Mouse (Mus musculus) liver, embryonic 15.5 days (tissue): ENCODE measurements around the gene Tmem192. TPM values are rescaled to one million over a fixed set of nuclear protein-coding genes. Genes with fewer than 3 reads are reported as not detected.

ENCODE experiments used
- ATAC-seq: fragments of 200-750 bp; cut with Nextera tagmentation; 2 replicates; pipeline ENCODE4 v1.8.0; 2017; ENCODE audit warnings: moderate number of reproducible peaks, mild to moderate bottlenecking, moderate library complexity; ENCODE audit not compliant: insufficient read depth
- H3K27ac ChIP-seq: fragments of 300-500 bp; sonication (generic); replicated peaks from 2 replicates; pipeline ENCODE4 v1.5.1; 2015; ENCODE audit warnings: mild to moderate bottlenecking, inconsistent platforms
- H3K27me3 ChIP-seq: fragments of 300-500 bp; sonication (generic); 2 replicates; pipeline ENCODE4 v1.6.1; 2015; ENCODE audit warnings: mild to moderate bottlenecking, inconsistent platforms
- H3K36me3 ChIP-seq: fragments of 300-500 bp; sonication (generic); replicated peaks from 2 replicates; pipeline ENCODE4 v1.6.1; 2015; ENCODE audit warnings: moderate library complexity, mild to moderate bottlenecking, inconsistent platforms
- H3K4me1 ChIP-seq: fragments of 300-500 bp; sonication (generic); replicated peaks from 2 replicates; pipeline ENCODE4 v1.6.1; 2015; ENCODE audit warnings: inconsistent platforms
- H3K4me2 ChIP-seq: fragments of 300-500 bp; sonication (generic); 2 replicates; pipeline ENCODE4 v1.6.1; 2015; ENCODE audit warnings: moderate library complexity, mild to moderate bottlenecking, inconsistent platforms
- H3K4me3 ChIP-seq: fragments of 300-500 bp; sonication (generic); replicated peaks from 2 replicates; pipeline ENCODE4 v1.5.1; 2015; ENCODE audit warnings: mild to moderate bottlenecking, inconsistent platforms
- H3K9ac ChIP-seq: fragments of 300-500 bp; sonication (generic); 2 replicates; pipeline ENCODE4 v1.6.1; 2015; ENCODE audit warnings: moderate library complexity, mild to moderate bottlenecking, inconsistent platforms
- H3K9me3 ChIP-seq: fragments of 300-500 bp; sonication (generic); replicated peaks from 2 replicates; pipeline ENCODE4 v1.6.1; 2016; ENCODE audit warnings: inconsistent platforms
- WGBS: fragments of 180-500 bp; shearing (Covaris S2); methylation state at CpG from one replicate; pipeline ENCODE4 v1.1.7; 2015; ENCODE audit warnings: mixed read lengths; ENCODE audit not compliant: insufficient replicate concordance; 5-methylcytosine and 5-hydroxymethylcytosine counted together
- polyA plus RNA-seq: library from polyadenylated mRNA; unstranded; fragments of >200 nt; fragmentation: Nextera tagmentation; extraction: Ambion mirVana; gene quantifications from 2 replicates; pipeline ENCODE4 v1.2.1, GENCODE M21; 2015

Tmem192 gene
- 11.9 and 12.2 TPM in 2 replicates for polyA plus RNA-seq

DNA sequence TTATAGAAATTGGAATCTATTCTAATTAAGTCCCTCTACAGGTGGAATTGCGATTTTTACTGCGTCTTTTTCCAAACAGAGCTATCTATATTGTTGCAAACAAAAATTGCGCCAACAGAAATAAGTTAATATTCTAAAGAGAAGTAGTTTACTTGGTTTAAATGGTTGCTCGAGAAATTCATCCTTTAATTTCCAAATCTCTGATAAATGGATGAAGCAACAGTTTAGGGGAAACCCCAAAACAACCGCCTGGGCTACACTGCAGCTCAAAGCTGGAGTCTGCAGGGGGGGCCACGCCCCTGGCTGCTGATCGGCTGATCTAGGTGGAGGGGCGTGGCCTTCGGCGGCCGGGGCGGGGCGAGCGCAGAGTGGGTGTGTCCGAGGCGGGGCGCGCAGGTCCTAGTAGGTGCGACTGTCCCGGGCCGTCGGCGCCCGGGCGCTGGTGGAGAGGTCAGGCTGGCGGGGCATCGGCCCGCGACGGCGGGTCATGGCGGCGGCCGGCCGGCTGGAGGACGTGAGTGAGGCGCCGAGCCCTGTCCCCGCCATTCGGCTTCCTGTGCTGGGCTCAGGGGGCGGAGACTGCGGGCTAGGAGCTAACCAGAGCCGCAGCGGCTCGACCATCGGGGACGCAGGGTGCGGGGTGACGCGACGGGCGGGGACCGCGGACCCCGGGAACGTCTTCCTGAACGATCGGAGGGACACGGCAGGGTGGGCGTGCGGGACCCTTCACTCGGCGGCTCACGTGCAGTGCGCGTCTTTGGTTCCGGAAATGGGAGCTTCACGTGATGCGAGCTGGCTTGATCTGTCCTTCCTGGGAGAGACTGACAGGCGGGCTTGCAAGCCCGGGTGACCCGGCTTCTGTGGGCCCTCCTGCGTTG lies at the start of gene Tmem192:
TSS of gene Tmem192 (plus strand) at position 366 of the 878 bp plus-strand sequence.
- peak within 1 kb of the TSS; percentile 83 for H3K27ac ChIP-seq
- H3K9me3 ChIP-seq = no peaks in the 10 kb centered on the region
- peak within 1 kb of the TSS; percentile 90 for H3K4me2 ChIP-seq
- peak within 1 kb of the TSS; percentile 64 for H3K9ac ChIP-seq
- H3K36me3 ChIP-seq = no peaks in the 10 kb centered on the region
- 1% methylated on average over 73 of the region's 73 CpGs for WGBS
- peaks cover 15% of the 10 kb centered on the region; the same call in 1 of the 2 replicates for H3K27me3 ChIP-seq
- ATAC-seq = peak; percentile 94
- H3K4me1 ChIP-seq = peaks cover 19% of the 10 kb centered on the region
- H3K4me3 ChIP-seq = peak within 1 kb of the TSS; percentile 75

DNA sequence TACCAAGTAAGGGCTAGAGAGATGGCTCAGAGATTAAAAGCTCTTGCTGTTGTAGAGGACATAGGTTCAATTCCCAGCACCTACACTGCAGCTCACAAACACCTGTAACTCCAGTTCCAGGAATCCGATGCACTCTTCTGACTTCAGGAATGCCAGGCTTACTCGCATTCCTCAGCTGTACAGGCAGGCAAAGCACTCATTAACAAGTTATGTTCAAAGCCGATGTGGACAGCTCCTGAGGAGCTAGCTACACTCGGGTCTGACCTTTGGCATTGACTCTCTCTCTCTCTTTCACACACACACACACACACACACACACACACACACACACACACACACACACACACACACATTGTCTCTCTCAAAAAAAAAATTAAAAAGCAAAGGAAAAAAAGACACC lies 48.3 kb upstream of the Tmem192 start:
- H3K4me2 ChIP-seq = no peak overlapping the region
- no peaks in the 10 kb centered on the region for H3K27me3 ChIP-seq
- H3K9ac ChIP-seq = no peak overlapping the region
- no peak overlapping the region for H3K4me3 ChIP-seq
- H3K9me3 ChIP-seq = no peaks in the 10 kb centered on the region
- no peaks in the 10 kb centered on the region for H3K4me1 ChIP-seq
- no peaks in the 10 kb centered on the region for H3K36me3 ChIP-seq
- WGBS = 45% methylated on average over 4 of the region's 4 CpGs
- no peak overlapping the region for H3K27ac ChIP-seq
- ATAC-seq = no peak

DNA sequence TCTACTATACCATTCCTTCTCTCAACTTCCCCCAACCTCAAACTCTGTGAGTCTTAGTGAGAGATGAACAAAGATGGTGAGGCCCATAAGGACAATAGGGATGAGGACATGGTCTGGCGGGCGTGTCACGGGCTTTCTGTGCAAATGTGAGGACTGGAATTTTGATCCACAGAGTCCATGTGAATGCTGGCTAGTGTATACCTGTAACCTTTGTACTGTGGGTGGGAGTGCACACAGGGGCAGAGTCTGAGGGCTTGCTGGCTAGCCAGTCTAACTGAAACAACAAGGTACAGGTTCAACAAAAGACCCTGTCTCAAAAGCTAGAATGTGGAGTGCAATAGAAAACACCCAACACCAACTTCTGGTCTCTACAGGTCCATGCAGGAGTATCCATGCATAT lies 46.3 kb upstream of the Tmem192 start:
- H3K9ac ChIP-seq = no peak overlapping the region
- H3K9me3 ChIP-seq = no peaks in the 10 kb centered on the region
- no peak overlapping the region for H3K27ac ChIP-seq
- no peak overlapping the region for H3K4me2 ChIP-seq
- H3K27me3 ChIP-seq = no peaks in the 10 kb centered on the region
- whole genome bisulfite sequencing = 84% methylated on average over 3 of the region's 3 CpGs
- no peaks in the 10 kb centered on the region for H3K36me3 ChIP-seq
- ATAC-seq = no peak
- no peaks in the 10 kb centered on the region for H3K4me1 ChIP-seq
- H3K4me3 ChIP-seq = no peak overlapping the region

DNA sequence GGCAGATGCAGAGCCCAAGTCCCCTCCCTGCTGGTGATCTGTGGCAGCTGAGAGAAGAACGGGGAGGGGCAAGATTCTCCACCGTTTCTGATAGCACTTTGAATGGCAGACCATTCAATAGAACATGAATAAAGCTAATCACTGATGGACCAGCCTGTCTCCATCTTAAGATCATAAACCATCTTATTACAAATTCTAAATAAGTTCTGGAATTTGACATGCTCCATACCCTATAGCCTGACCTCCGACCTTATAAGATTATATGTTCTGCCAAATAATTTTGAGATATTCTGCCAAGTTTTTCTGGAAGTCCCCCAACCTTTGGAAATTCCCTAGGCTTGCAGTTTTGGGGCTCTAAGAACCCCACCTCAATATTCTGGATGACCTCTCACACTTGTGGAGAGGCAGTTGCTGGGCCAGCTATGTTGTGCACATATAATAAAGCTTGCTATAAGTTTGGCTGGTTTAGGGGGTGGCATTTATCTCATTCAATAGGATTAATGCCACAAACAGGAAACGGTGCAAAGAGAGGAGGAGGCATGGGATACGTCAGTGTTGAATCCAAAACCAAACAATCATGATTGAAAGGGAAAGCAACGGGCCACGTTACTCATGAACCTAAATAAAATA lies 45.3 kb upstream of the Tmem192 start:
- 54% methylated on average over 7 of the region's 7 CpGs for WGBS

DNA sequence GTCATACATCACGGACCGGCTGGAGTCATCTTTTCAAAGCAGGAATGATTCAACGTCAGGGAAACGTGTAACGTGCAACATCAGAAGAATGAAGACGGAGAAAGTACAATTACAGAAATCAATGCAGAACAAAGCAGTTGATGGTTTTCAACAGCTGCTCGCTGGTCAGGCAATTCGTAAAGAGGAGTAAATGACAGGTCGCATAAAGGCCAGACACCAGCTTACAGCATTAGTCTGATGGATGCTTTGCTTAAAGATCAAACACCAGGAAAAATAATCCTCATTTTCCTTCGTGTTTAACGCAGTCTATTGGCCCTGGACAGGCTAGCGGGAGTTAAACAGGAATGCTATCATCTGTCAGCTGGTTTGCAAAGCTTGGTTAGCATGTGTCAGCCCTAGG lies 44.8 kb upstream of the Tmem192 start:
- no peak overlapping the region for H3K9ac ChIP-seq
- ATAC-seq = no peak
- no peak overlapping the region for H3K4me2 ChIP-seq

More for the DNA sequence above, 45.3 kb upstream of the Tmem192 start:
- ATAC-seq = no peak
- H3K4me1 ChIP-seq = no peaks in the 10 kb centered on the region
- H3K9me3 ChIP-seq = no peaks in the 10 kb centered on the region
- H3K27ac ChIP-seq = no peak overlapping the region
- H3K9ac ChIP-seq = no peak overlapping the region
- H3K4me2 ChIP-seq = no peak overlapping the region
- H3K27me3 ChIP-seq = no peaks in the 10 kb centered on the region
- H3K4me3 ChIP-seq = no peak overlapping the region
- no peaks in the 10 kb centered on the region for H3K36me3 ChIP-seq

DNA sequence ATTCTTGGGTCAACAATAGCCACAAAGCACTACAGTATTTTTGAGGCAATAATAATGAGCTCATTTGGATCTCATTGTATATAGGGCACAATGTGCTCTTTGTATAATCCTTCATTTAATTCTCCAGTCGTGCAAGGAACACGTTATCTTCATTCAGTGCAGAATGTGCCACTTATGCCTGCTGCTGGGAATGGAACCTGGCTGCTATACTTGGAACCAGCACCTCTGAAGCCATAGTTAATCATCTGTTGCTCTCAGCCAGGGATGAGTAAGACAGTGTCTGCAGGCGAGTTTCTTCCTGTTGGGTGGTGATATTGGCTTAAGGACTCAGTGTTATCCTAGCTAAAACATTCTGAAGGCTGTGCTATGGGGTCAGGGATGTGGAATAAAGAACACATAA lies 43.2 kb upstream of the Tmem192 start:
- ATAC-seq = no peak
- no peak overlapping the region for H3K9ac ChIP-seq
- H3K27me3 ChIP-seq = no peaks in the 10 kb centered on the region
- no peaks in the 10 kb centered on the region for H3K36me3 ChIP-seq
- 59% methylated on average over 3 of the region's 3 CpGs for WGBS
- H3K4me3 ChIP-seq = no peak overlapping the region
- no peak overlapping the region for H3K4me2 ChIP-seq
- H3K9me3 ChIP-seq = no peaks in the 10 kb centered on the region
- H3K27ac ChIP-seq = no peak overlapping the region
- H3K4me1 ChIP-seq = no peaks in the 10 kb centered on the region

More for the DNA sequence above, 44.8 kb upstream of the Tmem192 start:
- Histone ChIP-seq H3K27ac (no peak overlapping the region), H3K36me3 (no peaks in the 10 kb centered on the region), H3K9me3 (no peaks in the 10 kb centered on the region), H3K4me1 (no peaks in the 10 kb centered on the region), H3K4me3 (no peak overlapping the region), H3K27me3 (no peaks in the 10 kb centered on the region)
- WGBS = 71% methylated on average over 12 of the region's 12 CpGs

DNA sequence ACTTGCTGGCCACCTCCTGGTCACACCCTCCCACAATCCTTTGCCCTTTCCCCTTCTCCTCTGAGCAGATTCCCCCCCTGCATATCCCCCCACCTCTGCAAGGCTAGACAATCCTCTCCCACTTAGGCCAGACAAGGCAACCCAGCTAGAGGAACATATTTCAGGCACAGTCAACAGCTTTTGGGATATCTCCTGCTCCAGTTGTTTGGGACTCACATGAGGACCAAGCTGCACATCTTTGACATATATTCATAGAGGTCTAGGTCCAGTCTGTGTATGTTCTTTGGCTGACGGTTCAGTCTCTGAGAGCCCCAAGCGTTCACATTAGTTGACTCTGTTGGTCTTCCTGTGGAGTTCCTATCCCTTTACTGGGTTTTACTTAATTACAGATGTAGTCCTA lies 37.0 kb upstream of the Tmem192 start:
- Histone ChIP-seq H3K36me3 (no peaks in the 10 kb centered on the region), H3K4me2 (no peak overlapping the region), H3K4me1 (no peaks in the 10 kb centered on the region), H3K27ac (no peak overlapping the region), H3K9ac (no peak overlapping the region), H3K9me3 (no peaks in the 10 kb centered on the region), H3K4me3 (no peak overlapping the region), H3K27me3 (no peaks in the 10 kb centered on the region)
- ATAC-seq = no peak
- 76% methylated on average over 2 of the region's 2 CpGs for WGBS

DNA sequence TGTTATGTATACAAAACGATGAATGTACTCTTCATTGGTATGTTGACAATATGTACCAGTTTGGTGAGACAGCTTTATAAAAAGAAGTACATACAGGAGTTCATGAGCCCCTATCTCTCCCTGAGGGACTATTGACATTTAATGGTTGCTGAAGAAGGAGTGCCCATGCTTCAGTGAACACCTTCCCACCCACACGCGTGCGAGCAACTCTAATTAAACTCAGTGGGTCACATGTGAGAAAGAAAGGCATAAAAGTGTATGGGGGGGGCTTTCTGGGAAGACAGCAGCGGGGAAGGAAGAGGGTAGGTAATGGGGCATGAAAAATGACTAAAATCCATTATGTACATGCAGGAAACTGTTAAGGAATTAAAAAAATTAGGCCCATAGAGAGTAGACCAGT lies 30.2 kb upstream of the Tmem192 start:
- no peak overlapping the region for H3K27ac ChIP-seq
- no peak overlapping the region for H3K4me3 ChIP-seq
- no peak for ATAC-seq
- no peak overlapping the region for H3K9ac ChIP-seq
- H3K36me3 ChIP-seq = no peaks in the 10 kb centered on the region
- H3K4me1 ChIP-seq = no peaks in the 10 kb centered on the region
- 68% methylated on average over 5 of the region's 5 CpGs for WGBS
- no peak overlapping the region for H3K4me2 ChIP-seq
- no peaks in the 10 kb centered on the region for H3K9me3 ChIP-seq
- no peaks in the 10 kb centered on the region for H3K27me3 ChIP-seq

DNA sequence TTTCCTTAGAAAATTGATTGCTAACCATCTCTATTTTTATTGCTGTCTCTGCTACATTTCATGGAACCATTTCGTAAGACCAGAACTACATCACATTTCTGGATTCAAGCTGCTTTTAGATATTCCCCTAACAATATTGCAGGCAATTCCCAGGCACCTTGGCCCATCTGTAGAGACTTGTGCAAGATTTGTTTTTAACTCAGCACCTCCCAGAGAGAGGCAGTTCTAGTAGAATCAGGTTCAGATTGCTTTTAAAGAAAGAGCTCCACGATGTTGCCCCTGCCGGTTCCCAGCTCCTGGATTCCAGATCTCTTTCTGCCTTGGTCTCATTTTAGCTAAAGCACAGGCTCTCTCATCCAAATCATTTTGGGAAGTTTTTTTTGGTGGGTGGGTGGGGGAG lies 23.7 kb upstream of the Tmem192 start:
- Histone ChIP-seq H3K27ac (no peak overlapping the region), H3K4me2 (no peak overlapping the region), H3K27me3 (no peaks in the 10 kb centered on the region), H3K4me1 (no peaks in the 10 kb centered on the region), H3K9ac (no peak overlapping the region), H3K4me3 (no peak overlapping the region), H3K9me3 (no peaks in the 10 kb centered on the region), H3K36me3 (no peaks in the 10 kb centered on the region)
- ATAC-seq = no peak
- 69% methylated on average over 3 of the region's 3 CpGs for WGBS

DNA sequence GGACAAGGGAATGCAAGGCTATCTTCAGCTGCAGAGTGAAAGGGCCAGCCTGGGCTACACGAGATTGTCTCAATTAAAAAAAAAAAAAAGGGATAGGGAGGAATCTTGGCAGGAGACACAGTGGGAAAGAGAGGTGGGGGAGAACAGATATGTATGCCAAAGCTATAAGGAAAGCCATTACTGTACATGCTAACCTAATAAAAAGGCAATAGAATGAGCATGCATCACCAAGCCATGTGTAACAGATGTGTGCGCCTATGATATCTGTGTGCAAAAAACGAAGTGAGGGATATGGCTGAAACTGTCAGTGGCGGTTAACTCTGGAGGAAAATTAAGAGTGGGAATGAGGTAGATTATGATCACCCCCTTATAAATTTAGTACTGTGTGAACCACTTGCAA lies 21.2 kb upstream of the Tmem192 start:
- H3K27ac ChIP-seq = no peak overlapping the region
- no peaks in the 10 kb centered on the region for H3K4me1 ChIP-seq
- no peak overlapping the region for H3K4me3 ChIP-seq
- no peak overlapping the region for H3K9ac ChIP-seq
- no peak overlapping the region for H3K4me2 ChIP-seq
- no peaks in the 10 kb centered on the region for H3K9me3 ChIP-seq
- no peak for ATAC-seq
- WGBS = 59% methylated on average over 4 of the region's 4 CpGs
- H3K36me3 ChIP-seq = no peaks in the 10 kb centered on the region
- no peaks in the 10 kb centered on the region for H3K27me3 ChIP-seq

DNA sequence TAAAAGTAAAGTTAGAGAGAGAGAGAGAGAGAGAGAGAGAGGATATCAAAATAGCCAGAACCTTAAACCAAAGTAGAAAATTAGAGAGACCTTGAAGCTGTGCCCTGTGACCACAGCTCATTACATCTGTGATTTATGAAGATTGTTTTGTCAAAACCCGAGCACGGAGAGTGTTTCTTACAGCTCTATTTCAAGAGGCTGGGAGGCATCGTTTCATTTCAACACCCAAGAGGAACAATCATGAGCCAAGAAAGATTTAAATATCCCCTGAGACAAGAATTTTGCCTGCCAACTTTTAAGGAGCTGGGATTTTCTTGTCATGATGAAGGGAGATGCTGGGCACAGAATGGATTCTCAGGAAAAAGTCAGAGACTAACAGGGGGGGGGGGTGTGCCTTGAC lies 20.6 kb upstream of the Tmem192 start:
- Histone ChIP-seq H3K4me2 (no peak overlapping the region), H3K9ac (no peak overlapping the region), H3K27me3 (no peaks in the 10 kb centered on the region), H3K36me3 (no peaks in the 10 kb centered on the region), H3K27ac (no peak overlapping the region), H3K9me3 (no peaks in the 10 kb centered on the region), H3K4me3 (no peak overlapping the region), H3K4me1 (no peaks in the 10 kb centered on the region)
- 35% methylated on average over 3 of the region's 3 CpGs for WGBS
- no peak for ATAC-seq
